Comparison of ENCODE assay signal across 16 mouse cellular contexts in the genomic region with DNA sequence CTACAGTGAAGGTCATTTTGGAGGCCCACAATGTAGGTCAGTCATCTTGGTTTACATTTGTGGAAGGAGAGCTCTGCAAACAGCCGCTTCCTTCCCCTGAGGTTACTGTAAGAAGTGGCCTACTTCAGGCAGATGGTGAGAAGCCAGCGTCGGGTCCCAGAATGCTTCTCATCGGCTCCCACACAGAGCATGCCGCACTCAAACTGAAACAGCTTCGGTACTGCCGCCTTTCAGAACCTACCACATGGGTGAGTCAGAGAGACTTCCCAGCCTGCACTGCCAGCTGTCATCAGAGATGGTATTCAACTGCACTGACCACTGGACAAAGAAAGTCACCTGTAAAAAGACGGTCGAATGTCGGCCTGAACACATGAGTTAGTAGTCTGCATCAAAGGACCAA. TPM values are rescaled to one million over a fixed set of nuclear protein-coding genes. Genes with fewer than 3 reads are reported as not detected.
A peak's percentile ranks its signal among the peaks of the same experiment; 100 is the strongest.
DNase-seq lines count a peak whose midpoint lies in the region; ATAC-seq lines count a peak whose summit lies in the region.
"Had no signal": no experiment of that assay in that cellular context is flagged by ENCODE, and none has a peak within 500 bp of the region (broad histone marks: within the 10 kb centered on the region; RNA-seq: fewer than 3 reads in every experiment).

No protein-coding gene starts in this region.

- H3K27me3 ChIP-seq in midbrain, embryonic 15.5 days (replicated peaks), result no peaks in the 10 kb centered on the region

- peak; percentile 7 for DNase-seq in lung, postnatal 10 days
- DNase-seq in lung, postnatal 4 days, result no peak
- DNase-seq in layer of hippocampus, postnatal 14 days (ENCODE audit: low spot score in 2 of 2), result peak; percentile 5 to 18
- peak; percentile 38 for DNase-seq in right cerebral cortex, postnatal 25 days
- DNase-seq in testis, postnatal 14 days (ENCODE audit: low spot score), result no peak
- DNase-seq: cerebellum, postnatal 36 days; gastrocnemius, postnatal 36 days; heart, postnatal 4 days had no signal

- H3K4me1 ChIP-seq in midbrain, embryonic 15.5 days, result no peaks in the 10 kb centered on the region

- H3K4me3 ChIP-seq in midbrain, embryonic 15.5 days, result no peak overlapping the region

- H3K4me2 ChIP-seq in midbrain, embryonic 15.5 days, result no peak overlapping the region

- no peaks in the 10 kb centered on the region for H3K36me3 ChIP-seq in midbrain, embryonic 15.5 days (replicated peaks)
- H3K36me3 ChIP-seq: G1E had no signal

- H3K9me3 ChIP-seq in midbrain, embryonic 15.5 days, result no peaks in the 10 kb centered on the region
- H3K9me3 ChIP-seq: G1E had no signal

- peak; percentile 100 for ATAC-seq in frontal cortex, adult (ENCODE audit: low TSS enrichment)
- ATAC-seq in erythroid progenitor cell, adult 5-6 weeks (replicated peaks; ENCODE audit: low FRiP score, poor library complexity, severe bottlenecking), result no peak
- no peak for ATAC-seq in midbrain, embryonic 15.5 days (replicated peaks)

- 88% methylated on average over 10 of the region's 10 CpGs for WGBS in midbrain, embryonic 15.5 days

- no peak overlapping the region for H3K27ac ChIP-seq in midbrain, embryonic 15.5 days

- H3K9ac ChIP-seq in midbrain, embryonic 15.5 days, result no peak overlapping the region

RNA-seq across cellular contexts. Expression of a gene that starts 29.1 kb away (rescaled TPM):
- not detected for total RNA-seq in layer of hippocampus, postnatal 14 days (2021)
- not detected in 2 replicates for total RNA-seq in erythroid progenitor cell, adult 5-6 weeks (2015; ENCODE audit: low replicate concordance)
- not detected in 2 replicates for total RNA-seq in erythroid progenitor cell, adult 5-6 weeks (2017; ENCODE audit: low replicate concordance)
- polyA plus RNA-seq in midbrain, embryonic 15.5 days (2015; fragmentation: Nextera tagmentation; extraction: Ambion mirVana), result not detected in 2 replicates
- total RNA-seq: G1E; gastrocnemius, postnatal 36 days; heart, postnatal 4 days; liver, adult 2 months; megakaryocyte, adult 5-6 weeks had no signal
- polyA plus RNA-seq: G1E; kidney, embryonic 14.5 days; liver, adult 2 months; testis, adult 2 months had no signal

RNA-seq across cellular contexts. Expression of a gene that starts 30.6 kb away (rescaled TPM):
- under 1 TPM; 0.55 to 0.95 TPM for total RNA-seq in layer of hippocampus, postnatal 14 days (2021)
- total RNA-seq in erythroid progenitor cell, adult 5-6 weeks (2015; ENCODE audit: low replicate concordance), result 1.8 TPM in 1 of 2 replicates, not detected in the other
- total RNA-seq in erythroid progenitor cell, adult 5-6 weeks (2017; ENCODE audit: low replicate concordance), result not detected in 2 replicates
- not detected in 2 replicates for polyA plus RNA-seq in midbrain, embryonic 15.5 days (2015; fragmentation: Nextera tagmentation; extraction: Ambion mirVana)
- total RNA-seq: gastrocnemius, postnatal 36 days; liver, adult 2 months had no signal
- polyA plus RNA-seq: G1E; kidney, embryonic 14.5 days; liver, adult 2 months had no signal

Comparison
In these comparisons a context has a peak if more than half of its experiments do, and no peak if none do; other contexts are left out.
1. DNase-seq: peak in lung, postnatal 10 days (single experiment), layer of hippocampus, postnatal 14 days (2 of 2) and right cerebral cortex, postnatal 25 days (single experiment); none in lung, postnatal 4 days (0 of 2) and testis, postnatal 14 days (single experiment).